Mouse (Mus musculus) neutrophil, adult 83 days (primary cell): Measurements from ENCODE around the gene Klhl7. TPM values are rescaled to one million over a fixed set of nuclear protein-coding genes. Genes with fewer than 3 reads are reported as not detected.

Source experiments
- total RNA-seq, 2 experiments: library from RNA; stranded (reverse); gene quantifications; one replicate each; pipeline ENCODE4 v1.2.4; 2023

Gene Klhl7
- 1 to 10 TPM; 8.7 to 8.9 TPM for total RNA-seq

DNA sequence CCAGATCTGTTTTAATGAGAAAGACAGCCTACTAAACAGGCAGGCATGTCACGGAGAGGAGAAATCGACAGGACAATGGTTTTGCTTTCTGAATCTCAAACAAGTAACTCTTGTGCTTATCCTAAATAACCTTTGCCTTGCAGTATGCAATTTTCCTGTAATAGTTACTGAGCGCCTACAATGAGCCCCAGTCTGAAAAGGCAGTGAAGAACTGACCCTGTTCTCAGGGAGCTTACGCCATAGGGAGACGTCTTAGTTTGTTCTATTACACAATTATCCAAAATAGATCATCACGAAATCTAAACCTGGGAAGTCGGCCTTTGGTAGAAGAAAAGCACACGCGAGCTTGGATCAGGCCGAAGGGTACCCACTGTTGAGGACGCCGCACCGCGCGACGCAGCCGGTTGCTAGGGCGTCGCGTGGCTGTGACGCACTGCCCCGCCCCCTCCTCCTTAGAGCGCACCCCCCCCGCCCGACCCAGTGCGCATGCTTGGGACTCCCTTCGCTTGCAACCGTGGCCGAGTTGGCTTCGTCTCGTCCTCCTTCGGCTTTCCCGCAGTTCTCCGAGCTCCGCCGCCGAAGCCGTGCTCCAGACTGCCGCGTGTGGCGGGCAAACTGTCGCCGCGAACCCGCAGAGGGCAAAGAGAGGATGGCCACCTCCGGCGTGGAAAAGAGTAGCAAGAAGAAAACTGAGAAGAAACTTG, at the start of gene Klhl7:
TSS of gene Klhl7 (plus strand) at position 500 of the 704 bp plus-strand sequence.

DNA sequence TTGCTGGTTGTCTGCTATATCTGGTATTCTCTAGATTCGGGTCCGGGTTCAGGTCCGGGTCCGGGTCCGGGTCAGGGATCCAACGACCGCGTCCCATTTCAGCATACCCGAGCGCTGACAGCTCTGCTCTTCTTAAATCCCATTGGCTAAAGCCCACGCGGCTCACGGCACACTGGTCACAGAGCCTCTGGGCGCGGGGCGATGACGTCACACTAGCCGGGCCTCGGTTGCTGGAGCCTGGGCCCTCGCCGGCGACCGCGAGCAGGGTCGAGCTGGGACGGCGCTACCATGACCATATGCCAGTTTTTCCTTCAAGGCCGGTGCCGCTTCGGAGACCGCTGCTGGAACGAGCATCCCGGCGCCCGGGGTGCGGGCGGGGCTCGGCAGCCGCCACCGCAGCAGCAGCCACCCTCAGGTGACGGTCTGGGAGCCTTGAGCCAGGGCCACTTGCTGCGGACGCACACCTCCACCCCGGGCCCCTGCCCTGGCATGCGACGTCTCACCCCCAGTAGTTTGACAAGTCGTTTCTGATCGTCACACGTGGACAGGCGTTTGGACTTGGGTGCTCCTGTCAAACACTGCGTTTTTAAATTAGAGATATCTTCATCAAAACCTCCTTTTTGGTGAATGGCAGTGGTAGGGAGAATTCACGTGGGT, 64.5 kb downstream of the Klhl7 start, which contains the start of gene Nupl2:
TSS of gene Nupl2 (plus strand) at position 175 of the 657 bp plus-strand sequence.

Other genes starting within 250 kb of the Klhl7 start
- 10 to 100 TPM; 22.3 to 22.8 TPM for gene Fam126a, start 69.9 kb upstream of the Klhl7 start, total RNA-seq
- 1 to 10 TPM; 4.9 to 5.7 TPM for gene Nupl2, start 64.4 kb downstream of the Klhl7 start, total RNA-seq